Mouse (Mus musculus): ENCODE data around the gene Os9.
"Not testable (repeated sequence)": the region's sequence is repeated elsewhere in the genome, so short reads cannot be mapped to it uniquely, and the experiment has no call there.

The Os9 gene

GRCm38 (mm10) chr10:127145303-127145702 is 24.4 kb upstream of the Os9 start:
- DNase-seq (ENCODE audit: low read depth, low spot score) = no peak

GRCm38 (mm10) chr10:127144536-127144935 is 23.6 kb upstream of the Os9 start:
- no peak for DNase-seq (ENCODE audit: low read depth, low spot score)

DNA sequence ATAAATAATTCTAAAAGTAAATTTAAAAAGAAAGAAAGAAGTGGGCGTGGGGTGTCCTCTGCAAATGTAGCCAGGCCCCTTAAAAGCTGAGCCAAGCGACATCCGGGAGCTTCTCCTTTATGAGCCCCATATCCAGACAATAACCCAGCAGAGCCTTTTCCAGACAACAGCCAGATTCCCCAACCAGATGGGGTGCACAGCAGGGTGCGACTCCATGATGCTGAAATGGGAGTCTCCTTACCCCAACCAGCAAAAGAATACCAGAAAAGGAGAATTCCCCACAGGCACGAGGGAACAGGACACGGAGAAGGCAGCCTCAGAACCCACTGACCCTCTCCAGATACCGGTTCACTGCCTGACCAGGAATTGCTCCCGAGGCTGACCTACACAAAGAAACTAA is 22.3 kb upstream of the Os9 start:
- DNase-seq (ENCODE audit: low read depth, low spot score) = no peak

- DNase-seq (ENCODE audit: low read depth, low spot score) = no peak
Observed at GRCm38 (mm10) chr10:127141500-127141899, 20.6 kb upstream of the Os9 start.

DNA sequence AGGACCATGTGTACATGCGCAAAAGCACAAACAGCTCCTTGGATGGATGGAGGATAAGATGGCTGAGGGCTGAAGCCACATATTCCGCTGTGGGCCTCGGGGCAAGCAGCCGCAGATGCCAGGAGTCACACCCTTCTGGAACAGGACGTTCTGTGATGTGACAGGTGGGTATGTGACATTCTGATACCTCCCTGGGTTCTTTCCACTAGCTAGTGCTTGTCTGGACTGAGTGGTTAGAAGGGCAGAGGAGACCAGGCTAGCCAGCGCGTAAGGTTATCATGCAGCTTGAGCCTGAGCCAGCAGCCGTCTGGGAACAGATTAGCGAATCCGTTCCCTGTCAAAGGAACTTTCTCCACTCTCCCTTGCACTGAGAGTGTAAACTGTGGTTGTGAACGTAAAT is 20.0 kb upstream of the Os9 start:
- DNase-seq (ENCODE audit: low read depth, low spot score) = no peak

- DNase-seq (ENCODE audit: low read depth, low spot score) = no peak
Observed at GRCm38 (mm10) chr10:127138328-127139141, 17.6 kb upstream of the Os9 start.

GRCm38 (mm10) chr10:127137896-127138295 is 17.0 kb upstream of the Os9 start:
- no peak for DNase-seq (ENCODE audit: low read depth, low spot score)

GRCm38 (mm10) chr10:127136510-127136909 is 15.6 kb upstream of the Os9 start:
- DNase-seq (ENCODE audit: low read depth, low spot score) = no peak

- DNase-seq (ENCODE audit: low read depth, low spot score) = no peak
Observed at GRCm38 (mm10) chr10:127135118-127135836, 14.3 kb upstream of the Os9 start.

GRCm38 (mm10) chr10:127134394-127135035 is 13.6 kb upstream of the Os9 start:
- DNase-seq (ENCODE audit: low read depth, low spot score) = not testable (repeated sequence)

DNA sequence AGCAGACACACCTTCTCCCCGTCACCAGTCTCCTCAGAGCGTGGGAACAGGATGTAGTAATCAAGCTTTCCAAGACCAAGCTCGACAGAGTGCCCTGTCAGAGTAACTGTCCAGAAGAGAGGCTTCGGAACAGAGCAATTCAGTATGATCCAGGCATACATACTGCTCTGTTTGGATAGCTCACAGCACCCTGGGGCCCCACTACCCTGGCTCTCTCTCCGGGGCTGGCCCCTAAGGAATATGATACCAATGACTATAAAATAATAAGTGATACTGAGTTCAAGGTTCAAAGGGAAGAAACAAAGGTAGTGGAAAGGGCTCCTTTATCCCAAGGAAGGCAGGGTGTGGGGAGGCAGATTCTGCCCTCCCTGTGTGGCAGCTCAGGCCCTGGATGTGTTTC is 11.5 kb upstream of the Os9 start:
- no peak for DNase-seq (ENCODE audit: low read depth, low spot score)

GRCm38 (mm10) chr10:127129431-127129830 is 8.5 kb upstream of the Os9 start:
- DNase-seq (ENCODE audit: low read depth, low spot score) = no peak

- no peak for DNase-seq (ENCODE audit: low read depth, low spot score)
Observed at GRCm38 (mm10) chr10:127127711-127128279, 6.9 kb upstream of the Os9 start.

DNA sequence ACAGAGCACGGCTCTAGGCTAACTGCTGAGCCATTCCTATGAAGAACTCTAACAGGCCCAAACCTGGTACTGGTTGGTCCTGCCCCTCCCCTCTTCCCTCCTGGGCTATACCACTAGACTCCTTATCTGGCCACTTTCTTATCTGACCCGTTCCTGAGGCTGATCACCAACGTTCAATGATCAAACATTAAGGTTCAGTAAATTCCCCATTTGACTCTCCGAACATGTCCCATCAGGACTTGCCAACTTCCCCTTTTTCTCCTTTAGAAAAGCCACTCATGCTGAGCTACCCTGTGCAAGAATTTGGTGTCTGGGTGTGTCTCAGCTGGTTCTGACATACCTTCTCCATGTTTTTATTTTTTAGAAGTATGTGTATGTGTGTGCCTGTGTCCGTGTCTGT is 5.6 kb upstream of the Os9 start:
- DNase-seq (ENCODE audit: low read depth, low spot score) = no peak

- DNase-seq (ENCODE audit: low read depth, low spot score) = no peak
Observed at GRCm38 (mm10) chr10:127125210-127126001, 4.5 kb upstream of the Os9 start.

- peak; percentile 68 for DNase-seq (ENCODE audit: low read depth, low spot score)
Observed at GRCm38 (mm10) chr10:127123436-127123805, 2.5 kb upstream of the Os9 start.

GRCm38 (mm10) chr10:127122784-127123435 is 2.0 kb upstream of the Os9 start:
- peak; percentile 73 for DNase-seq (ENCODE audit: low read depth, low spot score)

- no peak for DNase-seq (ENCODE audit: low read depth, low spot score)
Observed at GRCm38 (mm10) chr10:127122018-127122417, 1.1 kb upstream of the Os9 start.

- no peak for DNase-seq (ENCODE audit: low read depth, low spot score)
Observed at GRCm38 (mm10) chr10:127120301-127121065, 448 bp downstream of the Os9 start.

- no peak for DNase-seq (ENCODE audit: low read depth, low spot score)
Observed at GRCm38 (mm10) chr10:127119229-127119628, 1.7 kb downstream of the Os9 start.
